Comparison of ENCODE assay signal across 17 mouse cellular contexts in the genomic region with DNA sequence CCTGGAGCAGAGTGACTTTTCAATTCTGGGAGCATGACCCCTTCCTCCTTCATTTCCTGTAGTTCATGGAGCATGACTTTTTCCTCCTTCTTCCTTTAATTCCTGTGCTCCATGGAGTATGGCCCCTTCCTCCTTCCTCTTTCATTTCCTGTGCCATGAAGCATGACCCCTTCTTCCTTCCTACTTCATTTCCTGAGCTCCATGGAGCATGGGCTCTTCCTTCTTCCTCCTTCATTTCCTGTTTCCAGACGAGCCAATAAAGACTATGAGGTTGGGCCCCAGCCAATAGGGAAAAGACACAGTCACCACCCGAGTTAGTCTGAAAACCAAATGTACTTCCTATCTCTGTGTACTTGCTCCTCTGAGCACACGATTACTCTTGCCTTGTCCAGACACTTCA.
"Had no signal": no experiment of that assay in that cellular context is flagged by ENCODE, and none has a peak within 500 bp of the region (broad histone marks: within the 10 kb centered on the region; RNA-seq: fewer than 3 reads in every experiment).

No protein-coding gene starts in this region.

- H3K4me2 ChIP-seq: liver, embryonic 15.5 days; lung, embryonic 15.5 days; midbrain, embryonic 12.5 days; midbrain, embryonic 15.5 days; neural tube, embryonic 12.5 days; stomach, embryonic 15.5 days had no signal

- DNase-seq: liver, postnatal 0 days; lung, adult 2 months; lung, postnatal 14 days; lung, postnatal 4 days; right cerebral cortex, postnatal 14 days; thymus, adult 18-20 months; thymus, postnatal 14 days; thymus, postnatal 36 days had no signal

- H3K9ac ChIP-seq: liver, embryonic 15.5 days; liver, postnatal 0 days; lung, embryonic 15.5 days; midbrain, embryonic 12.5 days; midbrain, embryonic 15.5 days; neural tube, embryonic 12.5 days; stomach, embryonic 15.5 days had no signal

- ATAC-seq: liver, postnatal 0 days; lung, postnatal 0 days; midbrain, embryonic 15.5 days had no signal

- H3K27ac ChIP-seq: liver, embryonic 15.5 days; lung, embryonic 15.5 days; midbrain, embryonic 12.5 days; midbrain, embryonic 15.5 days; neural tube, embryonic 12.5 days; stomach, embryonic 15.5 days; stomach, postnatal 0 days had no signal

- H3K27me3 ChIP-seq: liver, embryonic 15.5 days; lung, embryonic 15.5 days; megakaryocyte, embryonic 14.5 days; midbrain, embryonic 12.5 days; midbrain, embryonic 15.5 days; neural tube, embryonic 12.5 days; stomach, embryonic 15.5 days had no signal

- H3K36me3 ChIP-seq: liver, embryonic 15.5 days; lung, embryonic 15.5 days; midbrain, embryonic 12.5 days; midbrain, embryonic 15.5 days; neural tube, embryonic 12.5 days; stomach, embryonic 15.5 days had no signal

- H3K4me3 ChIP-seq: liver, embryonic 15.5 days; lung, embryonic 15.5 days; megakaryocyte, embryonic 14.5 days; midbrain, embryonic 12.5 days; midbrain, embryonic 15.5 days; neural tube, embryonic 12.5 days; stomach, embryonic 15.5 days had no signal

- H3K4me1 ChIP-seq: liver, embryonic 15.5 days; midbrain, embryonic 12.5 days; midbrain, embryonic 15.5 days; neural tube, embryonic 12.5 days; stomach, embryonic 15.5 days had no signal

- H3K9me3 ChIP-seq: liver, embryonic 15.5 days; lung, embryonic 15.5 days; megakaryocyte, embryonic 14.5 days; midbrain, embryonic 12.5 days; midbrain, embryonic 15.5 days; neural tube, embryonic 12.5 days; stomach, embryonic 15.5 days had no signal
